Mouse (Mus musculus) urinary bladder, postnatal 10 days (tissue): ENCODE results near the gene Ksr1.

Source experiments
- DNase-seq: peaks from one replicate; pipeline ENCODE4 v3.0.0; 2022; ENCODE audit warnings: low spot score

Ksr1 gene

GRCm38 (mm10) chr11:79146331-79146767 is at the start of gene Ksr1:
TSS of gene Ksr1 (minus strand) at chr11:79146407.
- peak; percentile 76 for DNase-seq

DNA sequence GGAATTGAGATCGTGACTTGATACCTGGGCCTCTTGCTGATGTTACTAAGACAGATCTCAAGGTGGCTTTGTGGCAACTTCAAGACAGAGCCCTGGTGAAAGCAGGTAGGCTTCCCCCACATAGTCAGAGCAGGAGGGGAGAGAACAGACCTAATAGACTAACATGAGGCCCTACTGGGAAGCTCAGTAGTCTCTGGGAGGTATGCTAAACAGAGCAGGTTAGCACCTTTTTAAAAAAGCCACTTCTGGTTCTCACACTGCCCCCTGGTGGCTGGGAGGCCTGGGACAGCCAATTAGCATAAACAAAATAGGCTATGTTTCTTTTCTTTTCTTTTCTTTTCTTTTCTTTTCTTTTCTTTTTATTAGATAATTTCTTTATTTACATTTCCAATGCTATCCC is 46.0 kb upstream of the Ksr1 start:
- no peak for DNase-seq

- DNase-seq = no peak
Measured at GRCm38 (mm10) chr11:79191214-79191613, 45.0 kb upstream of the Ksr1 start.

DNA sequence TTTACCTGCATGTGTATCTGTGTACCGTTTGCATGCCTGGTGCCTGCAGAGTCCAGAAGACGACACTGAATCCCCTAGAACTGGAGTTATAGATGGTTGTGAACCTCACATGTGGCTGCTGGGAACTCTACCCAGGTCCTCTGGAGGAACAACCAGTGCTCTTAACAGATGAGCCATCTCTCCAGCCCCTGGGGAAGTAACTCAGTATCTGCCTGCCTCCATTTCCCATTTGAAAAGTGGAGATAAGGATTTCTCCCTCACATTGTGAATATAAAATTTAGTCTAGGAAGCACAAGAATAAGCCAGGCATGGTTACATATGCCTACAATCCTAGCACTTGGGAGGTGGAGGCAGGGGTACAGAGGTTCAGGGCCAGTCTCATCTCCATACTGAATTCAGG is 44.0 kb upstream of the Ksr1 start:
- no peak for DNase-seq

DNA sequence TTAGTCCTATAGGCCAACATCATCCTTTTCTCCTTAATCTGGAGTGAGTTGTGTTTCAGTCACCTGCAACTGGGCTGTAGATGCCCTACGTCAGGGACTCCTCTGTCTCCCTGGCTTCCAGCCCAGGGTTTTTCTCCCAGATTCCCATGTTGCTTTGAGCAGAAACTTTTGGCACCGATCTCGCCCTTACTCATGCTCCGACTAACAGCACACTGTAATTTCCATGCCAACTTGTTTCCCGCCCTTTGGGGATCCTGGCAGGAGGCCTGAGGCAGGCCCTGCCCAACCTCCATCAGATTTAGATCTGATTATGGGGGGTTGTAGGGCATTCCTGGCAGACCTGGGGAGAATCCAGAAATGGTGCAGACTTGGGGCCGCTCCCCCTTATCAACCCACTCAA is 42.0 kb upstream of the Ksr1 start:
- DNase-seq = no peak

GRCm38 (mm10) chr11:79187291-79187690 is 41.1 kb upstream of the Ksr1 start:
- no peak for DNase-seq

- no peak for DNase-seq
Measured at GRCm38 (mm10) chr11:79185683-79186082, 39.5 kb upstream of the Ksr1 start.

DNA sequence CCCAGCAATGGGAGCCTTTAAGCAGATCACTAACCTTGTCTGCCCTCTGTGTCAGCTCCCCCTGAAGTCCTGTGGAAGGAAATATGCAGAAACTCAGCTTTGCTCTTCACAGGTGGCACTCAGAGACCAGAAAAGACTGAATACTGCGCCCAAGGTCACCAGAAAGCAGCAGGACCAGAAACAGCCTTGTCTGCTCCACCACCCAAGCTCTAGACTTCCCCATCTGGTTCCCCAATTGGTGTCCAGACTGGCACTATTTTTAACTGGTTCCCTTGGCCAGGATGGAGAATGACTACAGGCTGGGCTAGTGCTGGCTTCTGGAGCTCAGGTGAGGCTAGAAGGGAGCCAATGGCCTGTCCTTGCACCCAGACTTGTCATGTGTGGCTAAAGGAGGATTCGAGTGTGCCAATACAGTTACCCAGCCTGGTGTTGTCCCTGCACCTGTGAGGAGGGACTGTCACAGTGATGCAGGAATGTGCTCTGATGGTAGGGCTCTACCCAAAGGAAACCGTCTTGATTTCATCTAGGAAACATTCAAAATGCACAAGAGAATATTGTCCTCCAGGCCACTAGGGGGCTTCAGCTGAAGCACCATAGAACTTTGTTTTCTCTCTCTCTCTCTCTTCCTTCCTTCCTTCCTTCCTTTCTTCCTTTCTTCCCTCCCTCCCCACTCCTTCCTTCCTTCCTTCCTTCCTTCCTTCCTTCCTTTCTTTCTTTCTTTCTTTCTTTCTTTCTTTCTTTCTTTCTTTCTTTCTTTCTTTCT is 38.1 kb upstream of the Ksr1 start:
- no peak for DNase-seq

- no peak for DNase-seq
Measured at GRCm38 (mm10) chr11:79183400-79183799, 37.2 kb upstream of the Ksr1 start.

DNA sequence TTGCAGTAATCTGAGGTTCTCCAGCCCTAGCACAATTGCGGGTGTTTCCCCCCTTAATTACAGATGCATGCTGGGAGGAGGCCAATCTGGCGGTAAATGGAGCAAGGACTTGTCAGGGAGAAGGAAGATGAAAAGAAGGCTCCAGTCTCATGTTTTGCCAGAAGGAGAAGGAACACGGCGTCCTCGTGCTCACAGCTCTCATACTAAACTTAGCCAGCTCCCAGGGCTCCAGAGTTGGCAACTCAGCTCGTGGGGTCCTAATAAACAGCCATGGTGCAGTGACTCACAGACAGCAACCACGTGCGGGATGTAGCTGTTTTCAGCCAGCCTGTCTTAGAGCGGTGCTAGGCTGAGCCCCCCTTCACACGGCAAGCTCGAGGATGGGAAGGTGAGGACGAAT is 36.7 kb upstream of the Ksr1 start:
- no peak for DNase-seq

DNA sequence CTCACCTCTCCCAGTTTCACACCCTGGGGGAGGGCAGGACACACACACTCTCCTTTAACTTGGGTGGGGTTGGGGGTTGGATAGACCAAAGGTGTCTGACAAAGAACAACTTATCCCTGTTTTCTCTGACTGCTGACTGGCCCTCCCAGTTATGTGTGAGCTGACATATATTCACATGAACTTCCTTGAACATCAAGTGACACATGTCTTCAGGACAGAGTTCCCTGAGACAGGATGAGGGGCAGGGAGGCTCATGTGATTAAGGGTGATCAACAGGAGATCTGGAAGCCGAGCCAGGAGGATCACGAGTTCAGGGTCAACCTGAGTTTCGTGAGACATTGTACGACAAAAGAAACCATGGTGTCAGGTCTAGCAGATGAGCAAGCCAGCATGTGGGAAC is 35.7 kb upstream of the Ksr1 start:
- DNase-seq = no peak

DNA sequence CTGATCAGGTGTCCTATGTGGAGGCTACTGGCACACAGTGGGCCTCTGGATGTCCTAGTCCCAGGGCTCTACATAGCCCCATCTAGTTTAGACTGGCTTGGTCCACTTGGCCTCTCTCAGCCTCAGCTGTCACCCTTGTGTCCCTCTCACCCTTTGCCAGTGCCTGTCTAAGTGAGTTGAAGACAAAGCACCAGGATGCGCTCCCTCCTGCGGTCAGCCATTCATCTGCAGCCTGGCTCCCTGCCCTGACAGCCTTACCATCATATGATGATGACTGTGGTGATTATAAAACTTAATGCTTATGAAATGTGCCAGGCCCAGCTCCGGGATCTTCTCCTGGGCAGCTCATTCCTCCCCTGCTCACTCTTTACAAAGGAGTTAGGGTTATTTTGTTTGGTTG is 30.5 kb upstream of the Ksr1 start:
- DNase-seq = no peak

DNA sequence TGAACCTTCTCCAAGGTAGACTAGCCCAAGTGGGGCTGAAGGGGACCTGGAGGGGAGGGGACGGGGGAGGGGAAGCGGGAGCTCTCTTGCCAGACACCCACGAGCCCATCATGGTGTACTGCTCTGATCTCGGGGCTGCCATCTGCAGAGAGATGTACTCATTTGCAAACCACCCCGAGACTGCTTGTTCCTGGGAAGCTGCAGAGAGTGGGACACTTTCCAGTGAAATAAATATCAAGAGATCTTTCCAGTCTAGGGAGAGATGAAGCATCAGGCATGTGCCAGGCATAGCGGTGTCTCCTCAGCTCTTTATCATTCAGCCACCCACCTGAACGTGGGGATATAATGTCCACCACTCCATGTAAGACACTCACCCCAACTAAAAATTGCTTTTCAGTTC is 25.8 kb upstream of the Ksr1 start:
- no peak for DNase-seq

DNA sequence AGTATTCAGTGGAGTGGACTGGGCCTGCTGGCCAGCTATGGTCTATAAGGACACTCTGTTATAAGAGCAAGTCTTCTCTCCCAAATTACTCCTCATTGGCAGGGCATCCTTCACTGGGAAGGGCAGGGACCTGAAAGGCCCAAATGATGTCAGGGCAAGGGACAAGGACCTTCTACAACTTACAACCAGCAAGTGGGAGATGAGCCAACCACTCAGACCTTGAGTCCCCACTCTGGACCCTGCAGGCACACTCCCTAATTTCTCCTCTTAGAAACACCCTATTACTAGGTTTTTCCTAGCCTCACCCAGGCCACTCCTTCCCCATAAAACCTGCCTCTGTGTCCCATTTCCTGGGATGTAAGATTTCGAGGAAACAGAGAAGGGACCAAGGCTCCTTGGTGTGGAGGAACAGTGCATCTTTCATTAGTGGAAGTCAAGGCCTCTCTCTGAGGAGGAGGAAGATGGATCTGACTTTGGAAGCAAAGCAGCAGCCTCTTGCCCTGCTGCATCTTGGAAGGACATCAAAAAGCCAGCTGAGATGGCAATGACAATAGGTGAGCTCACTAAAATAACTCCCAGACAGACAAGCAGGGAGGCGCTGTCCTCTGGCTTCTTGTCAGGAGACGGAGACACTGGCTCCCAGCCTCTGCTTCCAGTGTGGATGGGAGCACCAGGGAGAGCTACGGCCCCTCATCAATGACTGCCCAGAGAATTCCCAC is 20.5 kb upstream of the Ksr1 start:
- no peak for DNase-seq

DNA sequence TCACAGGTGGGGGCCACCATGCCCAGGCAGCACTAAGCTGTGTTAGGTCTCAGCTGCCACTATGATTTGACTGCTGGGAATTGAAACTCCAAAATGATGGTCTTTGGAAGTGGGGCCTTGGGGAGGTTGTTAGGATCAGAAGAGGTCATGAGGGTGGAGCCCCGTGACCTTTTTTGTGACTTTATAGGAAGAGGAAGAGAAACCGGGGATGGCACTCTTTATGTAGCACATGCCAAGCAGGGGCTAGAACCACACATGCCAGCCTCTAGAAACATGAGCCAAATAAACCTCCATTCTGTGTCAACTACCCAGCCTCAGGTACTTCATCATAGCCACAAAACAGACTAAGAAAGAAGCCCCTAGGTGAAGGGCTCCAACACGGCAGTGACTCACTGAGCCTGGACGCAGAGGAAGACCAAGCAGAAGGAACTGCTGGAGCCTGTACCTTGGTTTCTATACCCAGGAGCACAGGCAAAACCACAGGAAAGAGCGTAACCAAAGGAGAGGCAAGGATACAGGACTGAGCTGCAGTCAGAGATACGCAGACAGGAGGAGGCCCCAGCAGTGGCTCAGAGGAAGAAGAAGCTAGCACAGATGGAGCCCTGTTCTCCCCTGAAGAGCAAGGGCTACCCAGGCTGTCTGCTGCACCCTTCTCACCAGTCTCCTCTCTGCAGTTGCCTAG is 15.0 kb upstream of the Ksr1 start:
- DNase-seq = no peak

DNA sequence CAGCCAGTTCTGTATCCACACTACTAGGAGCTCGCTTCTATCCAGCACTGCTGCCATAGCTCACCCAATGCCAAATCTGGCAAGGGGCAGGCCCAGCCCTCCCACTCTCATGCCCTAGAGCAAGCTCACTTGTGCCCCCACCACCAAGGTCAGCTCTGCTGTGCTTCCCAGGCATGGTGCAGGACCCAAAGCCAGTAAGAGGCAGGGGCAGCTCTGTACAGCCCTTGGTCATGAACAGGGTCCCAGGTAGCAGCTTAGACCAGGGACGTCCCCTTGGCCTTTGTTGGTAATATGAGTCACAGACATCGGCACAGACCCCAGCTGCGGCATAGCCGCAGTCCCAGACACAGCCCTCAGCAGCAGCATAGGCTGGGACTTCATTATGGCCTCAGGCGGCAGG is 13.9 kb upstream of the Ksr1 start:
- no peak for DNase-seq

- no peak for DNase-seq
Measured at GRCm38 (mm10) chr11:79157729-79158128, 11.5 kb upstream of the Ksr1 start.

GRCm38 (mm10) chr11:79155348-79155747 is 9.1 kb upstream of the Ksr1 start:
- DNase-seq = no peak

DNA sequence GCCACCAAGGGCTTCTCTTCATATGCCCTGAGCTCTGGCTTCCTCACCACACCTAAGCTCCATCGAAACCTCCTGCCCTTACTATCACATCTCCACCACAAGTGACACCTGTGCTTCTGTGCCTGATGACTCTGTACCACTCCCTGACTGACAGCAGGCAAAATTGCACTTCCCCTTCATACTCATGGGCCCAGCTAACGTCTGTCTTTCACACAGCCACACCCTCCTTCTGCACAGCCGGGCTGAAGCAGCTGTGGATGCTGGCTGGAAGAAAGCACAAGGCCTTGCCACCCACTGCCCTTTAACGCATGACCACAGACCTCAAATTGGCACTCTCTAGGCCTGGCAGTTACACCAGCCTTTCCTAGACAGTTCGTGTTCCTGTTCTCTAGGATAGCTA is 6.5 kb upstream of the Ksr1 start:
- no peak for DNase-seq

DNA sequence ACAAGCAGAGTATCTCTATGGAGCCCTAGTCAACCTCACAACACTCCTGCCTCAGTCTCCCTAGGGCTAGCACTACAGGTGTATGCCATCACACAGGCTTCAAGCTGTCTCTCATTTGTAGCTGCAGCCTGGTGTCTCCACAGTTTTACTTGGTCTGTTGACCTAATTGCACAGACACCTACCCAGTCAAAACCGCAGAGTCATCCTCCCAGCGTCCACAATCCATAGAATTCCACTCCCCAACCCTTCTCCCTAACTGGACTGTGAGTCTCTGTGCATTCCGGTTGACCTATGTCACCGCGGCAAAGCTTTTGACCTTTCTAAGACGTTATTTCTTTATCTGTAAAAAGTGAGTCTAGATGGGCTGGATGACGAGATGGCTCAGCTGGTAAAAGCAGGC is 5.7 kb upstream of the Ksr1 start:
- DNase-seq = no peak

- DNase-seq = no peak
Measured at GRCm38 (mm10) chr11:79150301-79150700, 4.1 kb upstream of the Ksr1 start.

DNA sequence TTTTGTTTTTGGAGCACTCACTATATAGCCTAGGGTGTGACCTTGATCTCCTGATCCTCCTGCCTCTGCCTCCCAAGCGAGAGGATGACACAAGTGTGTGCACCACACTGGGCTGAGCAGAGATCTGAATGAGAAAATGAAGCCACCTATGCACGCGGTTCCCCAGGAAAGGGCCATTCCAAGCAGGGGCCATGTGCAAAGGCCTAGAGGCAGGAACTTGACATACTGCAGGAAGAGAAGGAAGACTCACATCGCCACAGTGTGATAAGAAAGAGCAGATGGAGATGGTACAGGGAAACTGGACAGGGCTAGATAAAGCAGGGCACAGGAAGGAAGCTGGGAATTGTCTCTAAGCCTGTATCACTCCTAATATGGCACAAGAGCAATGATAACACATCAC is 3.1 kb upstream of the Ksr1 start:
- no peak for DNase-seq

DNA sequence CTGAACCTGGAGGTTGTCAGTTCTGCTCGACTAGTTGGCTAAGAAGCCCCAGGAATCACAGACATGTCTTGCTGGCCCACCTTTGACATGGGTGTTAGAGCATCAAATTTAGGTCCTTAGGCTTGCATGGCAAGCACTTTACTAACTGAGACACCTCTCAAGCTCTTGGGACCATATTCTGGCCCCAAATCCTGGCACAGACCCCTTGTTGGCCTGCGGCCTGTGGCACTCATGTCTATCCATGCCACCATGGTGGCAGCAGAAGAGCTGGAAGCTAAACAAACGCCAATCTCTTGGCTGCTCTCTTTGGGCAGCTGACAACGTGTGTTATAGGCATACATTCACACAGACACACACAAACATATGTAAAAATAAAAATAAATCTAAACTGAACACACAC is 2.6 kb upstream of the Ksr1 start:
- DNase-seq = no peak
